Mouse (Mus musculus): ENCODE results near the gene Crtc1.

The Crtc1 gene

GRCm38 (mm10) chr8:70462516-70462813, 23.1 kb upstream of the Crtc1 start:
- in situ Hi-C loops (cut with MseI, MboI) = no loop called here

- in situ Hi-C loops (cut with MseI, MboI) = no loop called here
Measured at GRCm38 (mm10) chr8:70461765-70462515, 22.6 kb upstream of the Crtc1 start.

DNA sequence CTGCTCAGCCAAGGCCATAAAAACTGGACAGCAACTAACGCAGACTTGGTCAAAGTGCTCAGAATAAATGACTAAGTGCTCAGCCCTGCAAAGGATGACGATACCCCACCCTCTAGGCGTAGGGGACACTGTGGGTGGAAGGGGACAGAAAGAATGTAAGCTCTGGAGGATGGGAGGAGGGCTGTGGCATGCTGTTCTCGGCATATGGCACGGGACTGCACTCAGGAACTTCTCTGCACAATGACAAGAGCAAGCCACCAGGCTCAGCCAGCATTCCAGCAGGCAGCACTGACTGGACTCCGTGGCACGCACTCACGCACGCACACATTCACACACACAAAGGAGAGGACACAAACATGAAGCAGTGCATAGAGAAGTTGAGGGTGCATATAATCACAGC, 21.2 kb upstream of the Crtc1 start:
- in situ Hi-C loops (cut with MseI, MboI) = no loop called here

- in situ Hi-C loops (cut with MseI, MboI) = no loop called here
Measured at GRCm38 (mm10) chr8:70460199-70460598, 20.8 kb upstream of the Crtc1 start.

DNA sequence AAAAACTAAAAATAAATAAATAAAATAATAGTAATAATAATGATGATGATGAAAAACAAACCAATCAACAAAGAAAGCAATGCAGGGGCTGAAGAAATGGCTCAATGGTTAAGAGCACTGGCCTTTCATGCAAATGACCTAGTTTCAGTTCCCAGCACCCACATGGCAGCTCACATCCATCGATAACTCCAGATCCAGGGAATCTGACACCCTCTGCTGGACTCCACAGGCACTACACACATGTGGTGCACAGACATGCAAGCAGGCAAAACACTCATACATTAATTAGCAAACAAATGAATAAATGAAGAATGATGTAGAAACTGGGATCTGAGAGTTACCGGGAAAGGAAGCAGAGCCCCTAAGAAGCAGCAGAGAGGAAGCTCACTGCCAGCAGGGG, 20.3 kb upstream of the Crtc1 start:
- in situ Hi-C loops (cut with MseI, MboI) = no loop called here

- in situ Hi-C loops (cut with MseI, MboI) = no loop called here
Measured at GRCm38 (mm10) chr8:70458462-70458861, 19.1 kb upstream of the Crtc1 start.

DNA sequence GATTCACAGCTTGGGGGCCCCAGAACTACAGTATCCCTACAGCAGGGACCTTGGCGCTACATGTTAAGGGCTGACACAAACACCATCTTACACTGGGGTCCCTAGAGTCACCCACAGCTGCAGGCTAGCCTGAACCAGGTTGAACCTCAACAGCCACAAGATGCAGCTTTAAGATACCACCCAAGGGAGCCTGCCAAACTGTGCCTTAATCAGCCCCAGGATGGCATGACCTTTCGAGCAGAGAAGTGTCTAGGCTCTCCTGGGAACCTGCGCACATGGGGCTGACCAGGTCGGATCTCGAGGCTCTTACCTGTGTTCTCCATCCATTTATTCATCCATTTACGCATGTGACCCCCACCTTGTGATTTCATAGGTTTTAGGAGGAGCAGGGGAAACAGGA, 18.5 kb upstream of the Crtc1 start:
- in situ Hi-C loops (cut with MseI, MboI) = no loop called here

- in situ Hi-C loops (cut with MseI, MboI) = no loop called here
Measured at GRCm38 (mm10) chr8:70456996-70457395, 17.6 kb upstream of the Crtc1 start.

DNA sequence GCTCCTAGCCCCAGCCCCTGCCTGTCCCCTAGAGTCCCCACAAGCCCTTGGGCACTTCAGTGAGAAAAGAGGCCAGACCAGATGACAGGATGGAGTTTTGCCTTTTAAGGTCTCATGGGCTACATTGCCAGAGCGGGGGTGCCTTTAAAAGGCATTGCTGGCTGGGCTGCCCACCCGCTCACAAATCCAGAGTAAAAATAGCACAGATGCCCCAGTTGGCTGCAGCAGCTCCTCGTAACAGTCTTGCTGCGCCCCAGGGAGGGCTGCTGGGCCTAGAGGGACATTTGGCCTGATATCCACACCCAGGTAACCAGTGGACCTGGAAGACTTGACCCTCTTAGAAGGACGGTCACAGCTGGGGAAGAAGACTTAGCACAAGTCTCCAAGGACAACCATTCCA, 14.5 kb upstream of the Crtc1 start:
- in situ Hi-C loops (cut with MseI, MboI) = no loop called here

DNA sequence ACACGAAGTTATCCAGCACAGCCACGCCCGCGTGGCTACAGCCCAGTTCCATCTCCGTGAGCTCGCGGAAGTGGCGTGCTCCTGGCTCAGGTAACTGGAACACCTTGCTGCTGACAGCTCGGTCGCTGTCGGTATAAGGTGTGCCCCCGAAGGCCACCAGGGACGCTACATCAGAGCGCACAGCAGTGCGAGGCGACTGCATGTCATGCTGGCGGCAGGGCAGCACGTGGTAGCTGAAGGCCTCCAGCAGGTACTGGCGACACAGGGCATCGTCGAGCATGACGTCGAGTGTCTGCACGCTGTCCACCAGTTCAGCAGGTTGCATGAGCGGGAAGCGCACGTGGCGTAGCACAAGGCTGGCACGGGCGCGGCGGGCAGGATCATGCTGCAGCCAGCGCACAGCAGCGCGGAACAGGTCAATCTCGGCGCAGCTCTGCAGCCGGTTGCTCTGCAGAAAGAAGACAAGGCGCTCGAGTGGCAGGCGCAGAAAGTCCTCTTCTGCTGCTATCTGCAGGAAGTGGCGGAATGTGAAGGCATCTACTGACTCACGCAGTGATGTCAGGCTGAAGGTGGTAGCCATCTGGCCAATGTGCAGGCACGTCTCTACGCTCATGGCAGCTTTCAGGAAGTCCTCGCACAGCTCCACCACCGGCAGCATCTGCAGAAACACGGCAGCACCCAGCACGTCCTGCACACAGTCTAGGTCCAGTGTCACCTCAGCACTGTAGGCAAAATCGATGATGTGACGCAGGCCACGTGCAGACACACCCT, 13.0 kb upstream of the Crtc1 start:
- in situ Hi-C loops (cut with MseI, MboI) = no loop called here

GRCm38 (mm10) chr8:70447639-70448420, 8.5 kb upstream of the Crtc1 start:
- in situ Hi-C loops (cut with MseI, MboI) = no loop called here

DNA sequence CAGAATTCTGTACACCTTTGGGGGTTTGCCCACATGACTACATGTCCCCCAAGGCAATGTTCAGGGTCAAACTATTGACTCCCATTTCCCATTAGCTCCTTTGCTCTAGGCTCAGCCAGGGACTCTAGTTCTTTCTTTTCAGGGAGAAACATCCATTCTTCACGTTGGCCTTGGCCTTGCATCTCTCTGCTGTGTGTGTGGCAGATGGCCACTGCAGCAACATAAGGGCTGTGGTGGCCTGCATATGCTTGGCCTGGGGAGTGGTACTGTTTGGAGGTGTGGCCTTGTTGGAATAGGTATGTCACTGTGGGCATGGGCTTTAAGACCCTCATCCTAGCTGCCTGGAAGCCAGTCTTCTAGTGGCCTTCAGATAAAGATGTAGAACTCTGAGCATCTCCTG, 6.6 kb upstream of the Crtc1 start:
- in situ Hi-C loops (cut with MseI, MboI) = no loop called here

- in situ Hi-C loops (cut with MseI, MboI) = no loop called here
Measured at GRCm38 (mm10) chr8:70443326-70443725, 3.9 kb upstream of the Crtc1 start.

GRCm38 (mm10) chr8:70441565-70441964, 2.2 kb upstream of the Crtc1 start:
- in situ Hi-C loops (cut with MseI, MboI) = no loop called here

GRCm38 (mm10) chr8:70440246-70440645, 867 bp upstream of the Crtc1 start:
- in situ Hi-C loops (cut with MseI, MboI) = no loop called here

DNA sequence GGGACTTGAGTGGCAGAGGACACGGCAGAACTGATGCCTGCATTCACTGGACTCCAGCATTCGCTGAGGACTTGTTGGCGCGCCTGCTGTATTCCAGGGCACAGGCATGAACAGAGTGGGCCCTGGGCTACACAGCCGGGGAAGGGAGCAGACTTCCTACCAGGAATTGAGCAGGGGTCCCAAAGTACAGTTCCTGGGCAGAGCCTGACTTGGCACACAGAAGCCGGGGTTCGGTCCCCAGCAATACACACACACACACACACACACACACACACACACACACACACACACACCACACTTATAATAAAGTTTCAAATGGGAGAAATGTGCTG, 435 bp upstream of the Crtc1 start:
- in situ Hi-C loops (cut with MseI, MboI) = no loop called here

GRCm38 (mm10) chr8:70438423-70438822, 956 bp downstream of the Crtc1 start:
- in situ Hi-C loops (cut with MseI, MboI) = no loop called here

DNA sequence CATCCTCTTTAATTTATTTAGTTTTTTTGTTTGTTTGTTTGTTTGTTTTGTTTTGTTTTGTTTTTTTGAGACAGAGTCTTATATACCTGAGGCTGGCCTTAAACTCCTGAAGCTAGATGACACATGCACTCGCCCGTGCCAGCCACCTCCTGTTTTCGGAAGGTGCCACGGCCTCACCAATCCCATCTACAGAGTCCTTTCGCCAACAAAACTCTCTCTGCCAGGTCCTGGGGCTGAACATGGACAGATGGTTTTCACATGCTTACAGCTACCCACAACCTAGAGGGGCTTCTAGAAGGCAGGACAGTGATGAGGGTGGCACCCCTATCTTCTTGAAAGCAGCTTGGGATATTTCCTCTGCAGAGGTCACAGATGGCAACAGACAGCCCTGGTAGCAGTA, 4.2 kb downstream of the Crtc1 start:
- in situ Hi-C loops (cut with MseI, MboI) = no loop called here

- in situ Hi-C loops (cut with MseI, MboI) = no loop called here
Measured at GRCm38 (mm10) chr8:70432991-70433536, 6.3 kb downstream of the Crtc1 start.

DNA sequence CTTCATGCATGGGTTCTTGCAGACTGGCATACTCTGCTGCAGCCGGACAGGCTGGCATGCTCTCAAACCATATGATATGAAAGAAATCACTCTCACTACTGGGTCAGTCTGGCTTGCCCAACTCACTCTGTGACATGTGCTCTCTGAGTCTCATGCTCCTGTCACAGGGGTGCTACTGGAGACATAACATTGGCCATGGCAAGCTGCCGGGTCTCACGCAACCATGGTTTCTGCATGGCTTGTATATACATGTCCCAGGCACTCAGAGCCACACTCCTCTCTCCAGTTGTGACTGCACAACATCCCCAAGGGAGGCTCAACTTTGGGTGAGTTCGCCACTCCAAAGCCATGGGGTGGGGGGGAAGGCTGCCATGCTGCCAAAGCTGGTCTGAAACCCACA, 8.2 kb downstream of the Crtc1 start:
- in situ Hi-C loops (cut with MseI, MboI) = no loop called here

DNA sequence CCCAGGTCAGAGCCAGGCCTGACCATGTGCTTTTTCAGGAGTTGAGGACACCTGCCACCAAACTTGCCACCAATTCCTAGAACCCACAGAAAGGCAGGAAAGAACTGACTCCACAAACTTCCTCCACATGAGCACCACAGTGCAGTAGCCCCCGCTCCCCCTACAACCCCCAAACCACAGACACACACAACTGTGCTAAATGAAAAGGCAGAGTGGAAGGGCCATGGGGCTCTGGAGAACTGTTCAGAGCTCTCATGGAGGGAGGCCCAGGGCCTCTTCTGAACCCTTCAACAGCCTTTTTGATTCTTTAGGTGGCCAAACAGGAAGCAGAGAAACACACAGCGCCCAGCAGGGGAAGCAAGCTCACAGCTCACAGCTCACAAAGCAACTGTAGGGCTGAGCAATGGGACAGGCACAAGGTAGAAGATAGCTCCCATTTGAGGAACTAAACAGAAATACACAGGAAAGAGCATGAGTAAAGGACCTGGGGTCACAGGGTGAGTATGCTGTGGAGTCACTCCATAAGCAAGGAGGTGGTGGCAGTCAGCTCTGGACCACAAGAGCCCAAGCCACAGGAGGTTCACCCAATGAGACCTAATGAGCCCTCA, 13.0 kb downstream of the Crtc1 start:
- in situ Hi-C loops (cut with MseI, MboI) = no loop called here

GRCm38 (mm10) chr8:70422722-70423121, 16.7 kb downstream of the Crtc1 start:
- in situ Hi-C loops (cut with MseI, MboI) = no loop called here
